Mouse (Mus musculus) ovary, postnatal 36 days (tissue): ENCODE results near the gene Prkn.

Experiments used
- DNase-seq: peaks from one replicate; pipeline ENCODE4 v3.0.0; 2022; ENCODE audit warnings: low spot score, mixed read lengths

Gene Prkn

GRCm38 (mm10) chr17:12094827-12095590 lies 1254.8 kb downstream of the Prkn start:
- DNase-seq, result no peak

GRCm38 (mm10) chr17:12099415-12099814 lies 1259.2 kb downstream of the Prkn start:
- DNase-seq, result no peak

- DNase-seq, result no peak
Observed at GRCm38 (mm10) chr17:12102326-12102725, 1262.1 kb downstream of the Prkn start.

- no peak for DNase-seq
Observed at GRCm38 (mm10) chr17:12103781-12104180, 1263.6 kb downstream of the Prkn start.

GRCm38 (mm10) chr17:12104245-12104644 lies 1264.1 kb downstream of the Prkn start:
- DNase-seq, result no peak

- DNase-seq, result no peak
Observed at GRCm38 (mm10) chr17:12104690-12105089, 1264.5 kb downstream of the Prkn start.

GRCm38 (mm10) chr17:12106255-12106654 lies 1266.1 kb downstream of the Prkn start:
- DNase-seq, result no peak
